Mouse (Mus musculus) CH12.LX (cell line): Measurements from ENCODE around the gene Tspyl1. TPM values are rescaled to one million over a fixed set of nuclear protein-coding genes. Genes with fewer than 3 reads are reported as not detected.

Experiments used
- DNase-seq: peaks from one replicate; pipeline ENCODE4 v3.0.0-alpha.2; 2013; ENCODE audit errors: extremely low read depth
- H3K27ac ChIP-seq: 2 replicates; pipeline ENCODE4 v1.5.1; 2012; ENCODE audit warnings: low read depth, mild to moderate bottlenecking, control low read depth, moderate library complexity; ENCODE audit not compliant: insufficient read depth
- H3K27me3 ChIP-seq: replicated peaks from 2 replicates; pipeline ENCODE3; 2012; ENCODE audit warnings: inconsistent platforms
- H3K36me3 ChIP-seq, 2 experiments: replicated peaks in 1 of 2; 2 replicates each; pipeline versions ENCODE3 to v1.6.1; 2012; ENCODE audit warnings: inconsistent platforms in 1 of 2, low read length in 1 of 2, mild to moderate bottlenecking in 1 of 2, mixed read lengths in 1 of 2, moderate library complexity in 1 of 2; ENCODE audit not compliant: control insufficient read depth in 1 of 2, insufficient read depth in 1 of 2
- H3K4me1 ChIP-seq, 2 experiments: 2 replicates each; pipeline ENCODE4 v1.6.1; 2012; ENCODE audit warnings: inconsistent platforms in 1 of 2, moderate library complexity in 1 of 2; ENCODE audit not compliant: insufficient read depth in 2 of 2, control insufficient read depth in 1 of 2
- H3K4me2 ChIP-seq: 2 replicates; pipeline ENCODE4 v1.6.1; 2012; ENCODE audit warnings: low read depth, mild to moderate bottlenecking, control low read depth; ENCODE audit not compliant: poor library complexity, insufficient read depth, severe bottlenecking
- H3K4me3 ChIP-seq, 3 experiments: fragments of 150-350 bp in 1 of 3; sonication (generic) in 1 of 3; replicated peaks in 1 of 3; 2 replicates each; pipeline versions ENCODE3 to v1.5.1; 2011 to 2012; ENCODE audit warnings: low read depth in 2 of 3, low read length in 2 of 3, mild to moderate bottlenecking in 2 of 3, moderate library complexity in 2 of 3, control low read depth in 1 of 3, improper control_type of control experiment in 1 of 3, inconsistent platforms in 1 of 3, mixed read lengths in 1 of 3; ENCODE audit not compliant: poor library complexity in 1 of 3
- H3K79me2 ChIP-seq: replicated peaks from 2 replicates; pipeline ENCODE4 v1.6.1; 2012; ENCODE audit warnings: mild to moderate bottlenecking, moderate library complexity; ENCODE audit not compliant: control insufficient read depth, poor library complexity, insufficient read depth, severe bottlenecking; ENCODE audit errors: extremely low read depth
- H3K9ac ChIP-seq: 2 replicates; pipeline ENCODE4 v1.6.1; 2012; ENCODE audit warnings: low read depth, mild to moderate bottlenecking, control low read depth, moderate library complexity; ENCODE audit not compliant: insufficient read depth
- H3K9me3 ChIP-seq: replicated peaks from 2 replicates; pipeline ENCODE3; 2012; ENCODE audit warnings: low read length, inconsistent platforms, mixed read lengths
- BHLHE40 ChIP-seq: IDR thresholded peaks from 2 replicates; pipeline ENCODE4 v1.6.1; 2011; ENCODE audit warnings: mild to moderate bottlenecking, low read depth, low read length, improper control_type of control experiment
- CHD2 ChIP-seq: IDR thresholded peaks from 2 replicates; pipeline ENCODE4 v1.6.1; 2011; ENCODE audit warnings: low read length, improper control_type of control experiment
- CTCF ChIP-seq, 2 experiments: IDR thresholded peaks in 1 of 2; conservative IDR thresholded peaks in 1 of 2; 2 replicates each; pipeline ENCODE4 v1.5.1; 2011 to 2012; ENCODE audit warnings: low read depth in 2 of 2, low read length in 2 of 2, improper control_type of control experiment in 1 of 2, inconsistent platforms in 1 of 2, mild to moderate bottlenecking in 1 of 2, moderate library complexity in 1 of 2
- E2F4 ChIP-seq: IDR thresholded peaks from 2 replicates; pipeline ENCODE4 v1.6.1; 2011; ENCODE audit warnings: low read depth, low read length, improper control_type of control experiment; ENCODE audit not compliant: insufficient replicate concordance
- ELF1 ChIP-seq: IDR thresholded peaks from 2 replicates; pipeline ENCODE4 v1.6.1; 2014; ENCODE audit warnings: low read depth, mild to moderate bottlenecking, inconsistent platforms, low read length, improper control_type of control experiment
- ETS1 ChIP-seq: conservative IDR thresholded peaks from 2 replicates; pipeline ENCODE4 v1.6.1; 2012; ENCODE audit warnings: low read depth, mild to moderate bottlenecking, inconsistent platforms, low read length, improper control_type of control experiment, moderate library complexity
- HCFC1 ChIP-seq: IDR thresholded peaks from 2 replicates; pipeline ENCODE4 v1.6.1; 2012; ENCODE audit warnings: low read depth, mild to moderate bottlenecking, inconsistent platforms, low read length, improper control_type of control experiment
- JUN ChIP-seq: IDR thresholded peaks from 2 replicates; pipeline ENCODE4 v1.6.1; 2011; ENCODE audit warnings: low read depth, mild to moderate bottlenecking, low read length, improper control_type of control experiment, moderate library complexity; ENCODE audit not compliant: insufficient read depth
- JUND ChIP-seq: conservative IDR thresholded peaks from 2 replicates; pipeline ENCODE4 v1.6.1; 2011; ENCODE audit warnings: low read depth, low read length, improper control_type of control experiment
- KAT2A ChIP-seq: IDR thresholded peaks from 2 replicates; pipeline ENCODE4 v1.6.1; 2012; ENCODE audit warnings: low read length, improper control_type of control experiment, inconsistent platforms; ENCODE audit not compliant: insufficient replicate concordance
- MAX ChIP-seq: IDR thresholded peaks from 2 replicates; pipeline ENCODE4 v1.6.1; 2011; ENCODE audit warnings: low read length, improper control_type of control experiment
- MEF2A ChIP-seq: IDR thresholded peaks from 2 replicates; pipeline ENCODE4 v1.6.1; 2014; ENCODE audit warnings: low read depth, mild to moderate bottlenecking, inconsistent platforms, low read length, improper control_type of control experiment, borderline replicate concordance
- MXI1 ChIP-seq: IDR thresholded peaks from 2 replicates; pipeline ENCODE4 v1.6.1; 2011; ENCODE audit warnings: mild to moderate bottlenecking, low read depth, low read length, improper control_type of control experiment
- NELFE ChIP-seq: IDR thresholded peaks from 2 replicates; pipeline ENCODE4 v1.6.1; 2011; ENCODE audit warnings: low read depth, low read length, improper control_type of control experiment
- NRF1 ChIP-seq: IDR thresholded peaks from 2 replicates; pipeline ENCODE4 v1.6.1; 2014; ENCODE audit warnings: low read depth, mild to moderate bottlenecking, inconsistent platforms, low read length, improper control_type of control experiment, moderate library complexity
- POLR2A ChIP-seq: IDR thresholded peaks from 2 replicates; pipeline ENCODE4 v1.6.1; 2011; ENCODE audit warnings: low read depth, mild to moderate bottlenecking, improper control_type of control experiment, low read length
- RCOR1 ChIP-seq: conservative IDR thresholded peaks from 2 replicates; pipeline ENCODE4 v1.6.1; 2012; ENCODE audit warnings: low read depth, mild to moderate bottlenecking, inconsistent platforms, low read length, improper control_type of control experiment
- SIN3A ChIP-seq: IDR thresholded peaks from 2 replicates; pipeline ENCODE4 v1.6.1; 2012; ENCODE audit warnings: low read length, improper control_type of control experiment, inconsistent platforms
- TBP ChIP-seq: conservative IDR thresholded peaks from 2 replicates; pipeline ENCODE4 v1.6.1; 2011; ENCODE audit warnings: low read depth, low read length, improper control_type of control experiment
- TCF12 ChIP-seq: IDR thresholded peaks from 2 replicates; pipeline ENCODE4 v1.6.1; 2014; ENCODE audit warnings: low read depth, mild to moderate bottlenecking, inconsistent platforms, low read length, improper control_type of control experiment
- USF1 ChIP-seq: IDR thresholded peaks from 2 replicates; pipeline ENCODE4 v1.6.1; 2014; ENCODE audit warnings: low read depth, mild to moderate bottlenecking, inconsistent platforms, low read length, improper control_type of control experiment
- USF2 ChIP-seq: conservative IDR thresholded peaks from 2 replicates; pipeline ENCODE4 v1.6.1; 2011; ENCODE audit warnings: low read depth, low read length, improper control_type of control experiment
- ZC3H11A ChIP-seq: IDR thresholded peaks from 2 replicates; pipeline ENCODE4 v1.6.1; 2012; ENCODE audit warnings: low read depth, mild to moderate bottlenecking, inconsistent platforms, low read length, improper control_type of control experiment
- ZMIZ1 ChIP-seq: IDR thresholded peaks from 2 replicates; pipeline ENCODE4 v1.6.1; 2012; ENCODE audit warnings: low read depth, mild to moderate bottlenecking, inconsistent platforms, low read length, improper control_type of control experiment
- ZNF384 ChIP-seq: IDR thresholded peaks from 2 replicates; pipeline ENCODE4 v1.6.1; 2012; ENCODE audit warnings: low read depth, low read length, improper control_type of control experiment, inconsistent platforms
- dilution Hi-C: fragments of 300-500 bp; cut with MboI; formaldehyde crosslinking; loops from 2 replicates; pipeline ENCODE4 v1.14.3; 2020; ENCODE audit warnings: low sequenced_read_pairs; ENCODE audit not compliant: extremely low pct_unique_long_range_greater_than_20kb, extremely low pct_ligation_motif_present
- in situ Hi-C: fragments of 300-500 bp; cut with MboI; formaldehyde crosslinking; loops from 3 replicates; pipeline ENCODE4 v1.14.3; 2019; ENCODE audit warnings: low sequenced_read_pairs, low pct_ligation_motif_present, low pct_unique_long_range_greater_than_20kb, mixed read lengths
- polyA plus RNA-seq: library from polyadenylated mRNA; unstranded; fragments of >175 nt; gene quantifications from 2 replicates; pipeline ENCODE4 v1.2.1, GENCODE M21; 2012; ENCODE audit warnings: low read depth; ENCODE audit not compliant: insufficient read length
- total RNA-seq, 2 experiments: library from RNA; depleted of rRNA; stranded (reverse); fragments of 300-350 nt in 1 of 2; fragments of >200 nt in 1 of 2; gene quantifications; 2 replicates each; pipeline ENCODE4 v1.2.3; 2012 to 2014

Tspyl1 gene
- total RNA-seq (2012; rRNA removed): 17.2 and 18.9 TPM in 2 replicates
- 23.7 and 23.8 TPM in 2 replicates for total RNA-seq (2014; rRNA removed)
- polyA plus RNA-seq: 18.5 and 19.7 TPM in 2 replicates

DNA sequence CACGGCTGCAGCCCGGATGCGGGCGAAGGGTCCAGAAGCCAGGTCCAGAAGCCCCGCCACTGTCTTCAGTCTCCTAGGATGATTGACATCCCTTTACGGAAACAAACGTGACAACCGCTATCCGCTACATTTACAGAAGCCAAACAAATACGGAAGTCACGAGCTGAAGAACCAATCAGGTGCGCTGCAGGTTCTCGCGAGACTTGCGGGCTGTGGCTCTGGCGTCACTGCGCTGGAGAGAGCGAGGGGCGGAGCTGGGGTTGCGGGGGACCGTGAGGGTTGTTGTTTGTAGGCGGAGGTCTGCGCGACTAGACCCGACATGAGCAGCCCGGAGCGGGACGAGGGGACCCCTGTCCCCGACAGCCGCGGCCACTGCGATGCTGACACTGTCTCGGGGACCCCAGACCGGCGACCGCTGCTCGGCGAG is at the start of gene Tspyl1:
Gene Tspyl1 (plus strand): TSS at position 229 of the 427 bp plus-strand sequence.
- dilution Hi-C loops (no loop called here), in situ Hi-C loops (no loop called here)
- peaks cover 0 to 5% of the 10 kb centered on the region in 2 experiments for H3K36me3 ChIP-seq
- no peaks in the 10 kb centered on the region for H3K9me3 ChIP-seq
- peaks cover 0 to 16% of the 10 kb centered on the region in 2 experiments; a peak in 1 of 4 replicates for H3K4me1 ChIP-seq
- peak; percentile 87 for TF ChIP-seq SIN3A
- peak; percentile 72; the same call in 1 of the 2 replicates for TF ChIP-seq MXI1
- TF ChIP-seq RCOR1: no peak
- peak; percentile 62; the same call in 1 of the 2 replicates for TF ChIP-seq ETS1
- TF ChIP-seq ZNF384: no peak
- TF ChIP-seq ELF1: peak; percentile 99
- peak; percentile 50; the same call in 1 of the 2 replicates for TF ChIP-seq KAT2A
- no peak for TF ChIP-seq CTCF (conservative IDR thresholded peaks at IDR 0.05 in 1 of 2, IDR thresholded peaks at IDR 0.05 in 1 of 2; ENCODE audit: low read depth in 2 of 2, low read length in 2 of 2)
- peak; percentile 5; the same call in 1 of the 2 replicates for TF ChIP-seq MEF2A
- TF ChIP-seq NELFE: peak; percentile 80
- peak; percentile 74 for TF ChIP-seq TBP
- TF ChIP-seq USF1: peak; percentile 50
- peak; percentile 45; the same call in 1 of the 2 replicates for TF ChIP-seq MAX
- peak; percentile 71 for TF ChIP-seq POLR2A
- TF ChIP-seq NRF1: no peak
- TF ChIP-seq ZC3H11A: no peak
- no peak for TF ChIP-seq JUN
- no peak for TF ChIP-seq USF2
- no peak for TF ChIP-seq JUND
- TF ChIP-seq ZMIZ1: peak; percentile 33; the same call in 1 of the 2 replicates
- TF ChIP-seq HCFC1: peak; percentile 84
- TF ChIP-seq BHLHE40: peak; percentile 99
- TF ChIP-seq E2F4: no peak
- peak; percentile 76 for TF ChIP-seq TCF12
- TF ChIP-seq CHD2: peak; percentile 100
- H3K4me2 ChIP-seq: peak within 1 kb of the TSS; percentile 80
- peak within 1 kb of the TSS; percentile 36 for H3K27ac ChIP-seq
- no peaks in the 10 kb centered on the region for H3K27me3 ChIP-seq
- H3K9ac ChIP-seq: peak within 1 kb of the TSS; percentile 93
- DNase-seq: peak; percentile 98
- peak within 1 kb of the TSS; percentile 91 to 100 (median 99) for H3K4me3 ChIP-seq
- H3K79me2 ChIP-seq: peaks cover 23% of the 10 kb centered on the region
